Mouse (Mus musculus) neural tube, embryonic 13.5 days (tissue): ENCODE measurements at regions not wholly inside any gene's neighbourhood (a gene's known extent, or its start where the extent isn't known, plus 50 kb on each side); places are given as distances from the start of the nearest gene placed in this dataset.

Source experiments
- ATAC-seq: fragments of 200-750 bp; cut with Nextera tagmentation; 2 replicates; pipeline ENCODE4 v1.8.0; 2017; ENCODE audit warnings: low read depth, mild to moderate bottlenecking, moderate TSS enrichment, moderate library complexity
- H3K27ac ChIP-seq: fragments of 300-500 bp; sonication (generic); replicated peaks from 2 replicates; pipeline ENCODE4 v1.5.1; 2015; ENCODE audit warnings: moderate library complexity, mild to moderate bottlenecking, inconsistent platforms
- H3K27me3 ChIP-seq: fragments of 300-500 bp; sonication (generic); 2 replicates; pipeline ENCODE4 v1.6.1; 2015; ENCODE audit warnings: mild to moderate bottlenecking, inconsistent platforms
- H3K36me3 ChIP-seq: fragments of 300-500 bp; sonication (generic); 2 replicates; pipeline ENCODE4 v1.6.1; 2015; ENCODE audit warnings: mild to moderate bottlenecking, inconsistent platforms
- H3K4me1 ChIP-seq: fragments of 300-500 bp; sonication (generic); replicated peaks from 2 replicates; pipeline ENCODE4 v1.6.1; 2015; ENCODE audit warnings: inconsistent platforms
- H3K4me2 ChIP-seq: fragments of 300-500 bp; sonication (generic); 2 replicates; pipeline ENCODE4 v1.6.1; 2015; ENCODE audit warnings: inconsistent platforms, mild to moderate bottlenecking, moderate library complexity
- H3K4me3 ChIP-seq: fragments of 300-500 bp; sonication (generic); 2 replicates; pipeline ENCODE4 v1.5.1; 2015; ENCODE audit warnings: mild to moderate bottlenecking, inconsistent platforms
- H3K9ac ChIP-seq: fragments of 300-500 bp; sonication (generic); 2 replicates; pipeline ENCODE4 v1.6.1; 2015; ENCODE audit warnings: moderate library complexity, mild to moderate bottlenecking, inconsistent platforms
- H3K9me3 ChIP-seq: fragments of 300-500 bp; sonication (generic); 2 replicates; pipeline ENCODE4 v1.6.1; 2016; ENCODE audit warnings: inconsistent platforms
- WGBS: fragments of 180-500 bp; shearing (Covaris S2); methylation state at CpG from one replicate; pipeline ENCODE4 v1.1.7; 2015; 5-methylcytosine and 5-hydroxymethylcytosine counted together

DNA sequence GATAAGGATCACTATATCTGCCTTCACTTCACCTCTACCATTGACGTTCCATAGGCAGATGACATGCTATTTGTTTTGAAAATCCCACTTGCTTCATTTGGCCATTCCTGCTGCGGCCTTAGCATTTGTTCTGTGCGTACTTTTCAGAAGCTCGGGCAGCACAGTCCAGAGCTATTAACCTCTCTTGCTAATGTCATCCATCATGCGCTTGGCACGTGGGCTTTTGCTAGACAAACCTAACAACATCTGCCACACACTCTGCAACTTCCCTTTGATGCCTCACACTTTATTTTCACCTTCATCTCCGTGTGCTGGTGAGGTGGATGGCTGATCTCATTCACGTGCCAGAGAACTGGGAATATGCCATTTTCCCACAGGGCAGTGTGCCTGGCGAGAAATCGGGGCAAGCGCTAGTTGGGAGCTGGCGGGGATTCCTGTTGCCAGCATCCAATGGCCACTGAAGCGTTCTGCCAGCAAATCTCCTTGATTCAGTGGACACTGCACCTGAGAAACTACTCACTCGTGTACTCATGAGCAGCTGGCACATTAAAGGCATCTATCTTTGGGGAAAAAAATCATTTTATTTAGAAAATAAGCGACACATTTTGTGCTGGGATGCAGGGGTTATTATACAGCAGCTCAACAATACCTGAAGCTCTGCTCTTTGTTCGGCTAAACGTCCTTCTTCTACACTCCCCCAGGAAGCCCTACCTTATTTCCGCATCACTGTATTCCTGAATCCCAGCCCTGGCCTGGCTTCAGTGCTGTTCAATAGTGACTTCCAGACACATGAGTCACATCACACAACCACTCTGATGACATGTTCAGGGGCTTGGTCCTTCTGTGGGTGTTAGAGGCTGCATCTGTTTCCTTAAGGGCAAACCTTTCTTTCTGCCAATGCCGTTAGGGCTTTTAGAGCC lies 279.4 kb upstream of the Pard3b start:
- ATAC-seq, result no peak
- WGBS, result 56% methylated on average over 19 of the region's 19 CpGs
- Histone ChIP-seq H3K9me3 (no peaks in the 10 kb centered on the region), H3K36me3 (no peaks in the 10 kb centered on the region), H3K9ac (no peak overlapping the region; the same call in 1 of the 2 replicates), H3K27me3 (no peaks in the 10 kb centered on the region), H3K4me2 (no peak overlapping the region), H3K4me1 (peaks cover 14% of the 10 kb centered on the region), H3K4me3 (no peak overlapping the region), H3K27ac (no peak overlapping the region)

DNA sequence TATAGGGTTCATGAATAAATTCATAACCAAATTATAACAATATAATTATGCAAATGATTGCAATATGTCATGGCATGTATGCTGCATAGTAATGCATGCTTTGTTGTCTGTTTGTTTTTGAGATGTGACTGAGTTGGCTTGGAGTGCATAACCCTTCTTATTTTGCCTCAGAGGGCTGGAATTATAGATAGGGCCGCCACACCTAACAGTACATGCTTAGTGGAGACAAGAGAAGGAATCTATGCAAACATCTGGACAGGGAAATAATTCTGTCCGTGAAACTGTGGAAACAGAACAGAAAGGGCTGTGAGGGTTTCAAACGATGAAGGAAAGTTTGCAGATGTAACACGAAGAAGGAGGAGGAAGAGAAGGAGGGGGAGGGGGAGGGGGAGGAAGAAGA lies 266.0 kb upstream of the Pard3b start:
- H3K4me1 ChIP-seq, result peaks cover 13% of the 10 kb centered on the region
- ATAC-seq, result no peak
- no peaks in the 10 kb centered on the region for H3K36me3 ChIP-seq
- no peak overlapping the region for H3K9ac ChIP-seq
- H3K4me3 ChIP-seq, result no peak overlapping the region
- H3K27ac ChIP-seq, result no peak overlapping the region
- H3K9me3 ChIP-seq, result 0 out of 2 replicates have a peak, but pooled peaks cover 3% of the 10 kb centered on the region
- WGBS, result 70% methylated on average over 4 of the region's 4 CpGs
- H3K27me3 ChIP-seq, result no peaks in the 10 kb centered on the region; the same call in 1 of the 2 replicates
- H3K4me2 ChIP-seq, result no peak overlapping the region

DNA sequence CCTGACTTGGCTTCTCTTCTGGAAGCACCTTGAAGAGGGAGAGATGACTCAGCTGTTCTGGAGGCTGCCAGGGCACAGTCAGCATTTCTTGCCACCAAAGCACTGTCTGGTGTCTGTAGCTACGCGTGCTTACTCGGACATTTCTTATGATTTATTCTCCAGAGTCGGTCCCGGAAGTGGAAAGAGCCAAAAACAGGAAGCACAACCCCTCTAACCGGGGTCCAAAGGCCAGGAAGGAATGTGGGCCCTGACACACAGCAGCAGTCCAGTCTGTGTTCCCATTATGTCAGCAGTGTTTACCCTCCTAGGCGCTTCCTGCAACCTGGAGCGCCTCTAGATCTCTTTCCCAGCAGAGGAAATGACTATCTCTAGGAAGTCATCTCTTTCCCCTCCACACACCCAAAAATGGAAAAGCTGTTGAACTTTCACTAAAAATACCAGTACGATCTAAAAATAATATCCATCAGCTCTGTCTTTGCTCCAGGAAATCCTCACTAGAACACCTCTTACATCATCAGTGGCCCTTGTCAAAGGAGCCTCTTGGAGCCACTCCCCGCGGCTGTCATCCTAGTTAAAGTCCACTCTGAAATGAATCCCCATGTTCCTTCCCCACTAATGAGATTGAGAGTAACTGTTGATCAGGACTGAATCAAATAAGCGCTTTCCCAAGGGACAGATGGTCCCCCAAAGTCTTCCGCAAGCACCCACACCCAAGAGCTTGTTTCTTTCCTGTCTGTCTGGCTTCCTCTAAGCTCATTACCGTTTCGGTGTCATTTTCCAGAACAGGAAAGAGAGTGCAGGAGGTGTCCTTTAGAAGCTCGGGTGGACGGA lies 264.7 kb upstream of the Pard3b start:
- Histone ChIP-seq H3K9me3 (0 out of 2 replicates have a peak, but pooled peaks cover 3% of the 10 kb centered on the region), H3K27me3 (no peaks in the 10 kb centered on the region; the same call in 1 of the 2 replicates), H3K4me2 (no peak overlapping the region), H3K36me3 (no peaks in the 10 kb centered on the region), H3K9ac (no peak overlapping the region), H3K27ac (no peak overlapping the region), H3K4me1 (peaks cover 22% of the 10 kb centered on the region), H3K4me3 (no peak overlapping the region)
- 72% methylated on average over 17 of the region's 17 CpGs for WGBS
- no peak for ATAC-seq

DNA sequence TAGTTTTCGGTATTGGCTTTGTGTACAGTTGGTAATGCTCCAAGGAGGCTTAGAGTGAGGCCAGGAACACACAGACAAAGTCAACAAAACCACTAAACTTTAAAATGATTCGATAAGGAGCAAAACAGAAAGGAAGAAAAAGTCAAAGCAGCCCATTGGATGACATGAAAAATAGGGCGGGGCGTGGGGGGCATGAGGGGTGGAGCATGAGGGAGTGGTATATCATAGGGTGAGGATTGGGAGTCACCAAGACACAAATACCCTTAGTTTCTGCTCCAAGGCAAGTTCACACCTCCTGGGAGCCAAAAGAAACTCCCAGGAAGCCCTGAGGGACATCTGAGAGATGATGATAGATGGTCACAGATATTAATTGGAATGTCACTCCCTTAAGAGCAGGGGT lies 262.2 kb upstream of the Pard3b start:
- Histone ChIP-seq H3K36me3 (no peaks in the 10 kb centered on the region), H3K4me3 (no peak overlapping the region), H3K9ac (no peak overlapping the region), H3K9me3 (no peaks in the 10 kb centered on the region), H3K27me3 (no peaks in the 10 kb centered on the region; the same call in 1 of the 2 replicates), H3K4me1 (peaks cover 35% of the 10 kb centered on the region), H3K27ac (0 out of 2 replicates have a peak overlapping the region, but pooled peaks have one; percentile 14), H3K4me2 (no peak overlapping the region)
- 71% methylated on average over 4 of the region's 4 CpGs for WGBS
- no peak for ATAC-seq

DNA sequence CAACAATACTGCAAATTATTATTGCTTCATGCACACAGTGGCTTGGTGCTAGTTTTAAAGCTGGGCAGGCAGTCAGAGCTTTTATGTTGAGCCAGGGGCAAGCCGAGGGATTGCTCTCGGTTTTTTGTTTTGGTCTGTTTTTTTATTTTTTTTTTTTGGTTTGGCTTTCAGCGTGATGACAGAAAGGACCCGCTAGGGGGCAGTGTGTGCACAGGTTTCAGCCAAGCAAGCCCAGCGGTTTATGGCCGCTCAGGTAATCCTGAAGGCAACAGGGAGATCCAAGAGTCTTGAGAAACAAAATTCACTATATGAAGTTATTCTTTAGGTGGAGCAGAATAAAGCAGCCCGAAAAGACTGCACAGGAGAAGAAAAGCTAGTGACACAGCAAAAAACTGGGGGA lies 261.6 kb upstream of the Pard3b start:
- 1% methylated on average over 7 of the region's 7 CpGs for WGBS
- Histone ChIP-seq H3K9ac (no peak overlapping the region; the same call in 1 of the 2 replicates), H3K9me3 (no peaks in the 10 kb centered on the region), H3K4me1 (peaks cover 35% of the 10 kb centered on the region), H3K36me3 (no peaks in the 10 kb centered on the region), H3K4me3 (no peak overlapping the region), H3K4me2 (0 out of 2 replicates have a peak overlapping the region, but pooled peaks have one; percentile 27), H3K27me3 (no peaks in the 10 kb centered on the region; the same call in 1 of the 2 replicates), H3K27ac (0 out of 2 replicates have a peak overlapping the region, but pooled peaks have one; percentile 14)
- ATAC-seq, result peak; percentile 25; the same call in 1 of the 2 replicates

DNA sequence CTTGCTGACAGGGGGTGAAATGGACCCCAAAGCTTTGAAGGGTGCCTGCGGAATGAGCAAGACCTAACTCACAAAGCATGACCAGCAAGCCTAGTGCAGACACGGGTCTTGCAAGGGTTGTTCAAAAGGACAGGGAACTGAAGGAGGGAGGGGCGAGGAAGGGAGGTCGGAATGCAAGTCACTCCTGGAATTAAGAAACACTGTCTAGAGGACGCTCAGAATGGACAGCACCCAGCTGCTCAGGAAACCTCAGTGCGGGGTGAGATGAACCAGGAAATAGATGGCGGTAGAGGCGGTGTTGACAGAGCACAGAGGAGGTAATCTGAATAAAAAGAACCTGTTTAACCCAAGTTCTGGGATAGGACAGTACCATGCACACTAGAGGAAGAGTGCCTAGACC lies 260.4 kb upstream of the Pard3b start:
- 75% methylated on average over 8 of the region's 8 CpGs for WGBS
- Histone ChIP-seq H3K4me1 (peaks cover 35% of the 10 kb centered on the region), H3K27ac (no peak overlapping the region), H3K36me3 (no peaks in the 10 kb centered on the region), H3K4me3 (no peak overlapping the region), H3K9me3 (no peaks in the 10 kb centered on the region), H3K4me2 (no peak overlapping the region), H3K27me3 (no peaks in the 10 kb centered on the region; the same call in 1 of the 2 replicates), H3K9ac (no peak overlapping the region)
- no peak for ATAC-seq

DNA sequence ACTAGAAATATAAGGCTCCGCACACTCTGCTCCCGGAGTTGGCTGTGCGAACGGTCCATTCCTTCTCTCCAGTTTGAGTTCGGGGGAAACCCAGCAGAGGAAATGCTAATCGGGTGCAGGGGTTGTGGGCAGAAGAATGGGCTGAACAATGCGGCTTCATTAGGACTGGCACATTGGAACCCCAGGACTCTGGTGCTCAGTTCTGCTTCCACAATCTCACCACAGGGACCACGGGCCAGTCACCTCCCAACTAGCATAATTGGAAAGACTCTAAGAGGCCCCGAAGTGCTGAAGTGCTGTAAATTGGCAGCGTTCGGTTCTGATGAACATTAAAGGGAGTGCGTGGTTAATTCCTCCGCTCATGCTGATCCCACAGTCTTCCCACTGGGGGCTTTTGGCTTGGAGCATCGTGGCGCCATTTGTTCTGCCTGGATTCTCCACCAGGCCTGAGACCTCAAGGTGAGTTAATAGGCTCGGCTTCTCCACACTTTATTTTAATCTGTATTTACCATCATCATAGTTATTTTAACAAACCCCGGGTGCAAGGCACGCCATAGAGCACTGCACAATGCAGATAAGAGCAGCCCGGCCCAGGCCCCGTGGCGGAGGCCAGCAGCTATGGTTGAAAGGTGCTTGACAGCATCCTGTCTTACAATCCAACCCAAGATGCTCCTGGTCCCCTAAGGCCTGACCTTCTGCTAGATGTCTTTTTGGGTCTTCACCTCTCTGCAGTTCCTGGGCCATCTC lies 258.7 kb upstream of the Pard3b start:
- no peak for ATAC-seq
- H3K27me3 ChIP-seq, result no peaks in the 10 kb centered on the region
- no peaks in the 10 kb centered on the region for H3K36me3 ChIP-seq
- H3K9me3 ChIP-seq, result no peaks in the 10 kb centered on the region
- WGBS, result 58% methylated on average over 21 of the region's 21 CpGs
- no peak overlapping the region for H3K4me2 ChIP-seq
- peaks cover 35% of the 10 kb centered on the region for H3K4me1 ChIP-seq
- no peak overlapping the region for H3K4me3 ChIP-seq
- no peak overlapping the region for H3K27ac ChIP-seq
- no peak overlapping the region for H3K9ac ChIP-seq

DNA sequence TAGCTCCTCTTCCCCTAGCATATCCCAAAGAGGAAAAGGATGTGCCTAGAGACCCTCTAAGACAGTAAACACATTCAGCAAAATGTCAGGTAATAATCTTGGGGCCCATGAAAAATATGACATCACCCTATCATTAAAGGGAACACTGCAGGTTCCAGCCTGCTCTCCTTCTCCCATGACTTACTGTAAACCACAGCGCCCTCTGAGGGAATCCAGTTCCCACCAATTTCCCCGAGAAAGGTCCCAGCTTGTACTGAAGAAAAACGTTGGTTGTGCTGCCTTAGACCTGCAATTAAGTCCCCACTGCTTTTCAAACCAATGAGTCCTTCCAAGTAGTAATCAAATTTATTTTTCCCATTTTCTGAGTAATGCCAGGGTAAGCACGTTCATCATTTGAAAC lies 251.0 kb upstream of the Pard3b start:
- Histone ChIP-seq H3K27me3 (no peaks in the 10 kb centered on the region), H3K9ac (no peak overlapping the region), H3K4me3 (no peak overlapping the region), H3K4me2 (no peak overlapping the region), H3K4me1 (0 out of 2 replicates have a peak, but pooled peaks cover 8% of the 10 kb centered on the region), H3K36me3 (no peaks in the 10 kb centered on the region), H3K27ac (no peak overlapping the region), H3K9me3 (no peaks in the 10 kb centered on the region)
- 45% methylated on average over 4 of the region's 4 CpGs for WGBS
- ATAC-seq, result no peak

DNA sequence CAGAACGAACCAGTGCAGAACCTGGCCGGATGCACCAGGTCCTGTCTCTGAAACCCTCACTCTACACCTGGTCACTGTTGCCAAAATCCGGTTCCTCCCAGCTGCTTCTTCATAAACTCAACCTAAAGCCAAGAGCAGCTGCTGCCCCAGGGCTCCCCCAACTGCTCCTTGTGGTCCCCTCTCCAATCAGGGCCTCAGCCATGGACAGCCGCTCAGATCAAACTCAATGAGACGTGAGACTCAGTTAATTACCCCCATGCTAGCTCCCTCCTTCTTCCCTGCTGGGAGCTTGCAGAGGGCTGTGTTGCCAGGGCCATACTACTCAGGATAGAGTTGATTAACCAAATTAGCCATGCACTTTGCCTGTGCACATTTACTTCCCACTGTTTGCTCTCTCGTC lies 240.8 kb upstream of the Pard3b start:
- no peak overlapping the region for H3K9ac ChIP-seq
- H3K9me3 ChIP-seq, result peaks cover 2% of the 10 kb centered on the region; the same call in 1 of the 2 replicates
- H3K4me3 ChIP-seq, result no peak overlapping the region
- no peaks in the 10 kb centered on the region for H3K36me3 ChIP-seq
- no peak overlapping the region for H3K27ac ChIP-seq
- 41% methylated on average over 6 of the region's 6 CpGs for WGBS
- H3K4me2 ChIP-seq, result no peak overlapping the region
- ATAC-seq, result peak; percentile 67
- 0 out of 2 replicates have a peak, but pooled peaks cover 5% of the 10 kb centered on the region for H3K4me1 ChIP-seq
- 0 out of 2 replicates have a peak, but pooled peaks cover 3% of the 10 kb centered on the region for H3K27me3 ChIP-seq

DNA sequence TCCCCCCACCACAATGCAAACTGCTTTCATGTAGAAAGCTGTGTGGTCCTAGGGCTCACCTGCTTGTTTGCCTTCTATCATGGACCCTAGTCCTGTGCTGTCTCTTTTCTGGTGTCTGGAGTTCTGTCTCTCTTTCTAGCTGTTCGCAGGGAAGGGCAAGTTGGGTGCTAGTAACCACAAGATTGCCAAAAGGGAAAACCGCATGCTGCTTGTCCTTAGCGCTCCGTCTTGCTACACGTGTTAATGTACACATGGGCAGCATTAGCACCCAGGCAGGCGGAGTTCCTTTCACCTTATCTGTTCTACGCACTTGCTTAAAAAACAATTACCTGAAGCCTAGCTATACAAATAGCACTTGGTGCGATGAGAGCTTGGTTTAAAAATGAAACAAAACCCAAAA lies 236.3 kb upstream of the Pard3b start:
- Histone ChIP-seq H3K4me1 (peaks cover 11% of the 10 kb centered on the region), H3K4me2 (peak overlapping the region; percentile 13; the same call in 1 of the 2 replicates), H3K36me3 (no peaks in the 10 kb centered on the region), H3K9me3 (no peaks in the 10 kb centered on the region), H3K4me3 (no peak overlapping the region), H3K9ac (no peak overlapping the region), H3K27me3 (0 out of 2 replicates have a peak, but pooled peaks cover 3% of the 10 kb centered on the region), H3K27ac (no peak overlapping the region)
- no peak for ATAC-seq
- 67% methylated on average over 8 of the region's 8 CpGs for WGBS

DNA sequence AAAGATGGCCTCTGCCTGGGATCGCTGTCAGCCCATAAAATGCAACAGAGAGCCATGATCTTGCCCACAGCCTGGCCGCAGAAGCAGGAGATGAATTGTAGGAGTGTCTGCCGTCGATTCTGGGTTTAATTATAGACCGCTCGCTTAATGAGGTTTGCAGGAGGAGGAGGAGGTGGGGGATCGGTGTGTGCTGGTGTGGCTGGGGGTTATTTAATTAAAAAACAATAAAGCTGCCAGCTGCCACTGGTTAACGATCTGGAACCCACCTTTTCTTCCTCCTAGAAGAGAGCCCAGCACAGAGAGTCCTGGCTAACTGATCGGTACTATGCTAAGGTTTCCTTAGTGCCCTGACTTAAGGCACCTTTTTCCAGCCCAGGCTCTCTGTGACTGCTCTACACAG lies 231.4 kb upstream of the Pard3b start:
- Histone ChIP-seq H3K4me3 (no peak overlapping the region), H3K36me3 (no peaks in the 10 kb centered on the region), H3K9ac (no peak overlapping the region), H3K4me1 (peaks cover 14% of the 10 kb centered on the region), H3K4me2 (no peak overlapping the region), H3K27me3 (0 out of 2 replicates have a peak, but pooled peaks cover 3% of the 10 kb centered on the region), H3K27ac (peak overlapping the region; percentile 64), H3K9me3 (no peaks in the 10 kb centered on the region)
- 14% methylated on average over 9 of the region's 9 CpGs for WGBS
- peak; percentile 78 for ATAC-seq
